Mouse (Mus musculus) lung, postnatal 0 days (tissue): ENCODE measurements at regions not wholly inside any gene's neighbourhood (a gene's known extent, or its start where the extent isn't known, plus 50 kb on each side); places are given as distances from the start of the nearest gene placed in this dataset.
A peak's percentile ranks its signal among the peaks of the same experiment; 100 is the strongest.

Source experiments
- ATAC-seq: fragments of 200-750 bp; cut with Nextera tagmentation; 2 replicates; pipeline ENCODE4 v1.8.0; 2017; ENCODE audit warnings: moderate library complexity
- DNase-seq: peaks from one replicate; pipeline ENCODE4 v3.0.0-alpha.2; 2016; ENCODE audit warnings: low spot score
- H3K27ac ChIP-seq: fragments of 300-500 bp; sonication (generic); 2 replicates; pipeline ENCODE4 v1.5.1; 2014; ENCODE audit warnings: antibody characterized with exemption, mild to moderate bottlenecking, low read length, mixed read lengths
- H3K27me3 ChIP-seq: fragments of 300-500 bp; sonication (generic); replicated peaks from 2 replicates; pipeline ENCODE4 v1.6.1; 2014; ENCODE audit warnings: low read length, mixed read lengths; ENCODE audit not compliant: insufficient read depth
- H3K36me3 ChIP-seq: fragments of 300-500 bp; sonication (generic); 2 replicates; pipeline ENCODE4 v1.6.1; 2014; ENCODE audit warnings: low read length, mixed read lengths; ENCODE audit not compliant: insufficient read depth
- H3K4me1 ChIP-seq: fragments of 300-500 bp; sonication (generic); 2 replicates; pipeline ENCODE4 v1.6.1; 2014; ENCODE audit warnings: antibody characterized with exemption, low read depth, low read length, mixed read lengths; ENCODE audit not compliant: insufficient read depth
- H3K4me2 ChIP-seq: fragments of 300-500 bp; sonication (generic); replicated peaks from 2 replicates; pipeline ENCODE4 v1.6.1; 2014; ENCODE audit warnings: low read depth, mild to moderate bottlenecking, low read length, moderate library complexity, mixed read lengths
- H3K4me3 ChIP-seq: fragments of 300-500 bp; sonication (generic); 2 replicates; pipeline ENCODE4 v1.5.1; 2014; ENCODE audit warnings: low read depth, low read length
- H3K9ac ChIP-seq: fragments of 300-500 bp; sonication (generic); replicated peaks from 2 replicates; pipeline ENCODE4 v1.6.1; 2014; ENCODE audit warnings: low read depth, mild to moderate bottlenecking
- H3K9me3 ChIP-seq: fragments of 300-500 bp; sonication (generic); 2 replicates; pipeline ENCODE4 v1.6.1; 2016; ENCODE audit warnings: low read length, mixed read lengths
- CTCF ChIP-seq: IDR thresholded peaks from 2 replicates; pipeline ENCODE4 v1.5.1; 2016; ENCODE audit warnings: antibody characterized with exemption, mild to moderate bottlenecking
- EP300 ChIP-seq: IDR thresholded peaks from 2 replicates; pipeline ENCODE4 v1.6.1; 2016; ENCODE audit warnings: antibody characterized with exemption, mild to moderate bottlenecking, control low read depth
- WGBS: fragments of 180-500 bp; shearing (Covaris S2); extraction: QIAGEN DNeasy Blood & Tissue Kit; methylation state at CpG from one replicate; pipeline ENCODE4 v1.1.7; 2014; 5-methylcytosine and 5-hydroxymethylcytosine counted together

- no peak for DNase-seq
- no peak overlapping the region for H3K4me2 ChIP-seq
- ATAC-seq: no peak
- no peak for TF ChIP-seq EP300
- TF ChIP-seq CTCF: no peak
- H3K27ac ChIP-seq: no peak overlapping the region
- no peak overlapping the region for H3K4me3 ChIP-seq
- H3K36me3 ChIP-seq: no peaks in the 10 kb centered on the region
- no peaks in the 10 kb centered on the region for H3K9me3 ChIP-seq
- no peaks in the 10 kb centered on the region for H3K27me3 ChIP-seq
- no peak overlapping the region for H3K9ac ChIP-seq
- WGBS: 70% methylated on average over 5 of the region's 5 CpGs
- H3K4me1 ChIP-seq: no peaks in the 10 kb centered on the region
Measured at GRCm38 (mm10) chr10:126815730-126816129, 85.4 kb downstream of the Atp23 start.

GRCm38 (mm10) chr10:126814968-126815367 lies 86.2 kb downstream of the Atp23 start:
- no peak for ATAC-seq
- 93% methylated on average over 18 of the region's 18 CpGs for WGBS

GRCm38 (mm10) chr10:126813051-126813593 lies 88.0 kb downstream of the Atp23 start:
- H3K4me2 ChIP-seq: no peak overlapping the region
- TF ChIP-seq EP300: no peak
- TF ChIP-seq CTCF: peak; percentile 48
- DNase-seq: no peak
- 74% methylated on average over 6 of the region's 6 CpGs for WGBS
- no peak for ATAC-seq
- no peak overlapping the region for H3K4me3 ChIP-seq
- no peaks in the 10 kb centered on the region for H3K36me3 ChIP-seq
- H3K27ac ChIP-seq: no peak overlapping the region
- H3K9ac ChIP-seq: no peak overlapping the region
- no peaks in the 10 kb centered on the region for H3K9me3 ChIP-seq
- H3K27me3 ChIP-seq: no peaks in the 10 kb centered on the region
- H3K4me1 ChIP-seq: no peaks in the 10 kb centered on the region

More at GRCm38 (mm10) chr10:126814968-126815367, 86.2 kb downstream of the Atp23 start:
- no peak overlapping the region for H3K4me2 ChIP-seq
- no peaks in the 10 kb centered on the region for H3K4me1 ChIP-seq
- no peaks in the 10 kb centered on the region for H3K27me3 ChIP-seq
- H3K4me3 ChIP-seq: no peak overlapping the region
- no peak overlapping the region for H3K9ac ChIP-seq
- H3K27ac ChIP-seq: no peak overlapping the region
- TF ChIP-seq EP300 (no peak), CTCF (no peak)
- DNase-seq: no peak
- no peaks in the 10 kb centered on the region for H3K9me3 ChIP-seq
- H3K36me3 ChIP-seq: no peaks in the 10 kb centered on the region

- H3K9ac ChIP-seq: no peak overlapping the region
- peak; percentile 57; the same call in 1 of the 2 replicates for ATAC-seq
Measured at GRCm38 (mm10) chr10:126812243-126812755, 88.9 kb downstream of the Atp23 start.

GRCm38 (mm10) chr10:126810346-126811095 lies 90.6 kb downstream of the Atp23 start:
- H3K9ac ChIP-seq: no peak overlapping the region
- peak overlapping the region; percentile 51; the same call in 1 of the 2 replicates for H3K4me2 ChIP-seq
- ATAC-seq (no peak), DNase-seq (no peak)
- H3K36me3 ChIP-seq: no peaks in the 10 kb centered on the region
- WGBS: 54% methylated on average over 11 of the region's 11 CpGs
- no peak overlapping the region for H3K4me3 ChIP-seq
- no peak overlapping the region for H3K27ac ChIP-seq
- H3K4me1 ChIP-seq: no peaks in the 10 kb centered on the region
- no peaks in the 10 kb centered on the region for H3K27me3 ChIP-seq
- no peaks in the 10 kb centered on the region for H3K9me3 ChIP-seq
- no peak for TF ChIP-seq EP300
- TF ChIP-seq CTCF: peak; percentile 33

More at GRCm38 (mm10) chr10:126812243-126812755, 88.9 kb downstream of the Atp23 start:
- H3K4me1 ChIP-seq: no peaks in the 10 kb centered on the region
- no peaks in the 10 kb centered on the region for H3K9me3 ChIP-seq
- no peak overlapping the region for H3K4me2 ChIP-seq
- TF ChIP-seq EP300 (no peak), CTCF (no peak)
- no peaks in the 10 kb centered on the region for H3K27me3 ChIP-seq
- 45% methylated on average over 7 of the region's 7 CpGs for WGBS
- no peaks in the 10 kb centered on the region for H3K36me3 ChIP-seq
- DNase-seq: peak; percentile 10
- H3K4me3 ChIP-seq: no peak overlapping the region
- no peak overlapping the region for H3K27ac ChIP-seq

- DNase-seq: peak; percentile 6
- H3K9ac ChIP-seq: no peak overlapping the region
Measured at GRCm38 (mm10) chr10:126809587-126809986, 91.6 kb downstream of the Atp23 start.

More at GRCm38 (mm10) chr10:126809587-126809986, 91.6 kb downstream of the Atp23 start:
- no peaks in the 10 kb centered on the region for H3K27me3 ChIP-seq
- no peaks in the 10 kb centered on the region for H3K4me1 ChIP-seq
- no peaks in the 10 kb centered on the region for H3K36me3 ChIP-seq
- peak overlapping the region; percentile 34 for H3K4me3 ChIP-seq
- H3K27ac ChIP-seq: no peak overlapping the region
- H3K9me3 ChIP-seq: no peaks in the 10 kb centered on the region
- peak overlapping the region; percentile 51 for H3K4me2 ChIP-seq
- no peak for ATAC-seq
- TF ChIP-seq CTCF: peak; percentile 53
- no peak for TF ChIP-seq EP300
- WGBS: 43% methylated on average over 17 of the region's 17 CpGs
